Mouse (Mus musculus): ENCODE measurements around the gene Zfp618. TPM values are rescaled to one million over a fixed set of nuclear protein-coding genes. Genes with fewer than 3 reads are reported as not detected.

Gene Zfp618
- total RNA-seq, 4 experiments from 2014 or later = 0.10 to 0.20 (median 0.13) TPM

GRCm38 (mm10) chr4:63030157-63030556 is 64.8 kb downstream of the Zfp618 start:
- DNase-seq (ENCODE audit: low spot score in 2 of 2) = no peak

- no peak for DNase-seq (ENCODE audit: low spot score in 2 of 2)
Observed at GRCm38 (mm10) chr4:63031240-63031639, 65.9 kb downstream of the Zfp618 start.

DNA sequence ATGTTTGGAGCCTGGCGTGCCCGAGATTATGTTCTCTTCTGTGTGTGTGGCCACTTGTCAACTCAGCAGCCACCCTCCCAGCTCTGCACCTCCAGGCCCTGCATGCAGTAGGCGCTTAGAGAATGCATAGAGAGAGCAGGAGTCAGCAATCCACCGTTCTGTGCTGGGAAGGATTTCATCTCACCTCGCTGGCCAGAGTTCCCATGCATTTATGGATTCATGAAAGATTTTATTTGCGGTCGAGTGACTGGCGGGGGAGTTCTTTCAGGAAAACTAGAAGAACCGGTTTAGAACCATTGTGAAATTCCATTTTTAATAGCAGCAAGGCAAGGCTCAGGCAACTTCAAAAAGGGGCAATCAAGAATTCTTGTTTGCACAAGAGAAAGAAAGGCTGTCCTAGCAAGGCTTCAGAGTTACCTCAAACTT is 67.2 kb downstream of the Zfp618 start:
- DNase-seq (ENCODE audit: low spot score in 2 of 2) = no peak

GRCm38 (mm10) chr4:63033724-63034123 is 68.4 kb downstream of the Zfp618 start:
- DNase-seq (ENCODE audit: low spot score in 2 of 2) = no peak

DNA sequence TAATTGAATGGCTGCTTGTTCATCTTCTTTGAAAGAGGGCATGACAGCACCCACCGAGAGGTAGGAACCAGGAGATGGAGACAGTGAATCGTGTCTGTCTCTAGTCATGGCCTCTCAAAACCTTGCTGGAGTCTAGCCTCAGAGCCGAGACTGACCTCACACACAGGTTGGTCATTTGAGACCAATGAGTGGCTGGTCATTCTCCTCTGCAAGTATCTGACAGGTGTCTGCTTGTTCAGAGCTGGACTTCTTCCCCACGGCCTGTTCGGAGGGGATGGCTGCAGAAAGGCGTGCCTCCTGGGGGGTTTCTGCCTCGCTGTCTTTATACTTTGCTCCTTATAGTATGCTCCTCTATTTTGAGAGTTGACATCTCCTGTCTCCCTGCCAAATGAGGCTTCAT is 70.6 kb downstream of the Zfp618 start:
- no peak for DNase-seq (ENCODE audit: low spot score in 2 of 2)

- no peak for DNase-seq (ENCODE audit: low spot score in 2 of 2)
Observed at GRCm38 (mm10) chr4:63036790-63037189, 71.4 kb downstream of the Zfp618 start.

GRCm38 (mm10) chr4:63037555-63037954 is 72.2 kb downstream of the Zfp618 start:
- DNase-seq (ENCODE audit: low spot score in 2 of 2) = no peak

GRCm38 (mm10) chr4:63038265-63038664 is 72.9 kb downstream of the Zfp618 start:
- no peak for DNase-seq (ENCODE audit: low spot score in 2 of 2)

GRCm38 (mm10) chr4:63038937-63039336 is 73.6 kb downstream of the Zfp618 start:
- no peak for DNase-seq (ENCODE audit: low spot score in 2 of 2)

- DNase-seq (ENCODE audit: low spot score in 2 of 2) = no peak
Observed at GRCm38 (mm10) chr4:63048606-63049005, 83.2 kb downstream of the Zfp618 start.

DNA sequence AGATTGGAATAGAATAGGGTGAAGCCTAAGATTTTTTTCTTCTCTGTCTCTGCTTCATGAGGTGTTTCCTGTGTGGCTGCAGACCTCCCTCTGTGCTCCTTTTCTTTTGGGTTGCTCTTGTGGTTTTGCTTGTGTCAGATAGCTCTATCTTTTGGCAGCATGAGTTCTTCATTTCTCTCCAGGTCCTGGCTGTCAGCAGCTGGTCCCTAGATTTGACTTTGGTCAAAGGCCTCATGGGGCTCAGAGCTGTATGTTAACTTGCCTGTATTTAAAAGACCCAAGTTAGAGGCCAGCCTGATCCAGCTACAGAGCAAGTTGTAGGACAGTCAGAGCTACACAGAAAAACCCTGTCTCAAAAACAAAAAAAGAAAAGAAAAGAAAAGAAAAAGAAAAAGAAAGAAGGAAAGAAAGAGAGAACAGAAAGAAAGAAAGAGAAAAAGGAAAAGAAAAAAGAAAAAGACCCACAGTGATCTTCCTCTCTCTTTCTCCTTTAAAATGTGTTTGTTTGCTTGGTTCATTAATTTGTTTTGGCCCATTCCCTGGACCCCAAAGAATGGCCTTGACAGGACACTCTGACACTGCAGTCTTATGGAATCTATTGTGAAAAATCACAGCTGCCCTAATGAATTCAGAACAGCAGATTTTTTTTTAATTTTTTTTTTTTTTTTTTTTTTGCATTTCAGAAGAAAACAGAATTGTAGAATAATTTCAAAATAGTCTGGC is 84.4 kb downstream of the Zfp618 start:
- DNase-seq (ENCODE audit: low spot score in 2 of 2) = no peak

- no peak for DNase-seq (ENCODE audit: low spot score in 2 of 2)
Observed at GRCm38 (mm10) chr4:63050319-63050676, 84.9 kb downstream of the Zfp618 start.

GRCm38 (mm10) chr4:63050949-63051348 is 85.6 kb downstream of the Zfp618 start:
- no peak for DNase-seq (ENCODE audit: low spot score in 2 of 2)

GRCm38 (mm10) chr4:63051940-63052661 is 86.7 kb downstream of the Zfp618 start:
- DNase-seq (ENCODE audit: low spot score in 2 of 2) = no peak

GRCm38 (mm10) chr4:63052662-63053033 is 87.3 kb downstream of the Zfp618 start:
- no peak for DNase-seq (ENCODE audit: low spot score in 2 of 2)

- DNase-seq (ENCODE audit: low spot score in 2 of 2) = no peak
Observed at GRCm38 (mm10) chr4:63055216-63055745, 89.9 kb downstream of the Zfp618 start.

DNA sequence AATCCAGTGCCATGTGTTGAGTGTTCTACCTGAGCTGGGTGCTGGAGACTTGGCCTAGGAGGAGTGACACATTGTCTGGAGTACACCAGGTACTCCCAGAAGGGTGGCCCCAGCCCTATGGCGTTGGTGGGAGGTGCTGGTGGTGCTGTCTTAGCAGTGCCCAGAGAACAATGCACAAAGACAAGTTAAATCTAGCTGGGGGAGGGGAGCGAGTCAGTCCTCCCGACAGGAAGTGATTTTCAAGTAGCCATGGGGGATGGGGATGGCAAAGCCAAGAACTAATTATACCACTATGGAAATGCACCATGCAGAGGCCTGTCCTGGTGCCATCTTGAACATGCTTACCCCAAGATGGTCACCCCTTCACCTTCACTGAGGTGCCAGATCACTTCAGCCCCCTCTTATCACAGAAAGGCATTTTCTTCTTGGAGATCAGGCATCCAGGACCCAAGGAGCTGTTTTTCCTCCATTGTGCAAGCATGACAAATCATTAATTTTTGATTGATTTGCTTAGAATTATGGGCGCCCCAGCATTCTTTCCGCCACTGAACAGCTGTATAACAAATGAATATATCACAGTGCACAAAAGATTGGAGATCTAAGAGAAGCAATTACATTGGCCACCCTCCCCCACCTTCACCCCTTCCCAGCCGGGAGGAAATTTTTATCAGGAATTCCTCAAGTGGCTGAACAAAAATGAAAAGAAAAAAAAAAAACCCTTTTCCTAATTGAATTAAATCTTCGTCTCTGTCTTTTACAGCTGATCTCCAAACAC is 91.5 kb downstream of the Zfp618 start:
- no peak for DNase-seq (ENCODE audit: low spot score in 2 of 2)

- DNase-seq (ENCODE audit: low spot score in 2 of 2) = no peak
Observed at GRCm38 (mm10) chr4:63057581-63057980, 92.2 kb downstream of the Zfp618 start.

- no peak for DNase-seq (ENCODE audit: low spot score in 2 of 2)
Observed at GRCm38 (mm10) chr4:63058686-63059085, 93.3 kb downstream of the Zfp618 start.

DNA sequence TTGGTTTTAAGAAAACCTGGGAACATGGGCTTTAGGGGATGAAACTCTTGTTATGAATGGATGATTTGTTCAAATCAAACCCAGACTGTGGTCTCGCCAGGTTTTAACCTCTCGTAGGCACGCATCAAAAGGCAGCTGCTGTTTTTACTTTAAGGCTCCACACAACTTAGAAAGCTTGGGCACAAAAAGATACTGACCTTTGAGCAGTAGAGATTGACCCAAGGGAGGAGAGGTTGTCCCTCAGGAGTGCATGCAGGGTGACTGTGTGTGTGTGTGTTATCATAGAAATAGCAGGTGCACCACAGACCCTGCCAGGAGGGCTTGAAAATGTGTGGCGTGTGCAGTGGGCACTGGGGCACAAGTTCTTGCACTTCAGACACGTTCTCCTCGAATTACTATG is 95.0 kb downstream of the Zfp618 start:
- no peak for DNase-seq (ENCODE audit: low spot score in 2 of 2)

DNA sequence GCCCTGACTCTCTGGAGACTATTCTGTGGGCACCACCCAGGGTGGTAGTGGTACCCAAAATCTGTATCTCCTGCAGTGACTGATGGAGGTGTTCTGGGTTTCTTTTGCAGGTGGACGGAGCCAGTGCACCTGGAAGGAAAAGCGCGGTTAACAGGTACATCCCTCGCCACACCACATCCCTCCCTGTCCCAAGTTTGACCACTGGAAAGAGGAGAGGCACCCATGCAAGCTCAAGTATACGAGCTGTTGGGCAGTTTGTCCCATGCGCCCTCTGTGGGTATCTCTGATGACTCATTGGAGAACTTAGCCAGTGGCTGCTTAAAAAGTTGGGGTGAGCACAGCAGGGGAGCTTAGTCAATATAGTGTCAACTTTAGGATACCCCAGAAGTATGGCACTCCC is 96.0 kb downstream of the Zfp618 start:
- DNase-seq (ENCODE audit: low spot score in 2 of 2) = no peak

- no peak for DNase-seq (ENCODE audit: low spot score in 2 of 2)
Observed at GRCm38 (mm10) chr4:63063360-63063759, 98.0 kb downstream of the Zfp618 start.
